Mouse (Mus musculus) CH12.LX (cell line): ENCODE results near the gene Med15. TPM values are rescaled to one million over a fixed set of nuclear protein-coding genes. Genes with fewer than 3 reads are reported as not detected.

ENCODE experiments used
- DNase-seq: peaks from one replicate; pipeline ENCODE4 v3.0.0-alpha.2; 2013; ENCODE audit errors: extremely low read depth
- H3K27ac ChIP-seq: 2 replicates; pipeline ENCODE4 v1.5.1; 2012; ENCODE audit warnings: low read depth, mild to moderate bottlenecking, control low read depth, moderate library complexity; ENCODE audit not compliant: insufficient read depth
- H3K27me3 ChIP-seq: replicated peaks from 2 replicates; pipeline ENCODE3; 2012; ENCODE audit warnings: inconsistent platforms
- H3K36me3 ChIP-seq, 2 experiments: replicated peaks in 1 of 2; 2 replicates each; pipeline versions ENCODE3 to v1.6.1; 2012; ENCODE audit warnings: inconsistent platforms in 1 of 2, low read length in 1 of 2, mild to moderate bottlenecking in 1 of 2, mixed read lengths in 1 of 2, moderate library complexity in 1 of 2; ENCODE audit not compliant: control insufficient read depth in 1 of 2, insufficient read depth in 1 of 2
- H3K4me1 ChIP-seq, 2 experiments: 2 replicates each; pipeline ENCODE4 v1.6.1; 2012; ENCODE audit warnings: inconsistent platforms in 1 of 2, moderate library complexity in 1 of 2; ENCODE audit not compliant: insufficient read depth in 2 of 2, control insufficient read depth in 1 of 2
- H3K4me2 ChIP-seq: 2 replicates; pipeline ENCODE4 v1.6.1; 2012; ENCODE audit warnings: low read depth, mild to moderate bottlenecking, control low read depth; ENCODE audit not compliant: poor library complexity, insufficient read depth, severe bottlenecking
- H3K4me3 ChIP-seq, 3 experiments: fragments of 150-350 bp in 1 of 3; sonication (generic) in 1 of 3; replicated peaks in 1 of 3; 2 replicates each; pipeline versions ENCODE3 to v1.5.1; 2011 to 2012; ENCODE audit warnings: low read depth in 2 of 3, low read length in 2 of 3, mild to moderate bottlenecking in 2 of 3, moderate library complexity in 2 of 3, control low read depth in 1 of 3, improper control_type of control experiment in 1 of 3, inconsistent platforms in 1 of 3, mixed read lengths in 1 of 3; ENCODE audit not compliant: poor library complexity in 1 of 3
- H3K79me2 ChIP-seq: replicated peaks from 2 replicates; pipeline ENCODE4 v1.6.1; 2012; ENCODE audit warnings: mild to moderate bottlenecking, moderate library complexity; ENCODE audit not compliant: control insufficient read depth, poor library complexity, insufficient read depth, severe bottlenecking; ENCODE audit errors: extremely low read depth
- H3K9ac ChIP-seq: 2 replicates; pipeline ENCODE4 v1.6.1; 2012; ENCODE audit warnings: low read depth, mild to moderate bottlenecking, control low read depth, moderate library complexity; ENCODE audit not compliant: insufficient read depth
- H3K9me3 ChIP-seq: replicated peaks from 2 replicates; pipeline ENCODE3; 2012; ENCODE audit warnings: low read length, inconsistent platforms, mixed read lengths
- BHLHE40 ChIP-seq: IDR thresholded peaks from 2 replicates; pipeline ENCODE4 v1.6.1; 2011; ENCODE audit warnings: mild to moderate bottlenecking, low read depth, low read length, improper control_type of control experiment
- CTCF ChIP-seq, 2 experiments: IDR thresholded peaks in 1 of 2; conservative IDR thresholded peaks in 1 of 2; 2 replicates each; pipeline ENCODE4 v1.5.1; 2011 to 2012; ENCODE audit warnings: low read depth in 2 of 2, low read length in 2 of 2, improper control_type of control experiment in 1 of 2, inconsistent platforms in 1 of 2, mild to moderate bottlenecking in 1 of 2, moderate library complexity in 1 of 2
- E2F4 ChIP-seq: IDR thresholded peaks from 2 replicates; pipeline ENCODE4 v1.6.1; 2011; ENCODE audit warnings: low read depth, low read length, improper control_type of control experiment; ENCODE audit not compliant: insufficient replicate concordance
- GABPA ChIP-seq: IDR thresholded peaks from 2 replicates; pipeline ENCODE4 v1.6.1; 2012; ENCODE audit warnings: low read depth, low read length, improper control_type of control experiment, inconsistent platforms; ENCODE audit not compliant: insufficient replicate concordance
- HCFC1 ChIP-seq: IDR thresholded peaks from 2 replicates; pipeline ENCODE4 v1.6.1; 2012; ENCODE audit warnings: low read depth, mild to moderate bottlenecking, inconsistent platforms, low read length, improper control_type of control experiment
- JUND ChIP-seq: conservative IDR thresholded peaks from 2 replicates; pipeline ENCODE4 v1.6.1; 2011; ENCODE audit warnings: low read depth, low read length, improper control_type of control experiment
- KAT2A ChIP-seq: IDR thresholded peaks from 2 replicates; pipeline ENCODE4 v1.6.1; 2012; ENCODE audit warnings: low read length, improper control_type of control experiment, inconsistent platforms; ENCODE audit not compliant: insufficient replicate concordance
- MAFK ChIP-seq: IDR thresholded peaks from 2 replicates; pipeline ENCODE4 v1.6.1; 2011; ENCODE audit warnings: low read length, improper control_type of control experiment; ENCODE audit not compliant: insufficient replicate concordance
- MXI1 ChIP-seq: IDR thresholded peaks from 2 replicates; pipeline ENCODE4 v1.6.1; 2011; ENCODE audit warnings: mild to moderate bottlenecking, low read depth, low read length, improper control_type of control experiment
- NRF1 ChIP-seq: IDR thresholded peaks from 2 replicates; pipeline ENCODE4 v1.6.1; 2014; ENCODE audit warnings: low read depth, mild to moderate bottlenecking, inconsistent platforms, low read length, improper control_type of control experiment, moderate library complexity
- SIN3A ChIP-seq: IDR thresholded peaks from 2 replicates; pipeline ENCODE4 v1.6.1; 2012; ENCODE audit warnings: low read length, improper control_type of control experiment, inconsistent platforms
- SMC3 ChIP-seq: IDR thresholded peaks from 2 replicates; pipeline ENCODE4 v1.6.1; 2011; ENCODE audit warnings: low read depth, low read length, improper control_type of control experiment
- TBP ChIP-seq: conservative IDR thresholded peaks from 2 replicates; pipeline ENCODE4 v1.6.1; 2011; ENCODE audit warnings: low read depth, low read length, improper control_type of control experiment
- UBTF ChIP-seq: IDR thresholded peaks from 2 replicates; pipeline ENCODE4 v1.6.1; 2012; ENCODE audit warnings: low read depth, mild to moderate bottlenecking, inconsistent platforms, low read length, improper control_type of control experiment, moderate library complexity
- USF2 ChIP-seq: conservative IDR thresholded peaks from 2 replicates; pipeline ENCODE4 v1.6.1; 2011; ENCODE audit warnings: low read depth, low read length, improper control_type of control experiment
- dilution Hi-C: fragments of 300-500 bp; cut with MboI; formaldehyde crosslinking; loops from 2 replicates; pipeline ENCODE4 v1.14.3; 2020; ENCODE audit warnings: low sequenced_read_pairs; ENCODE audit not compliant: extremely low pct_unique_long_range_greater_than_20kb, extremely low pct_ligation_motif_present
- in situ Hi-C: fragments of 300-500 bp; cut with MboI; formaldehyde crosslinking; loops from 3 replicates; pipeline ENCODE4 v1.14.3; 2019; ENCODE audit warnings: low sequenced_read_pairs, low pct_ligation_motif_present, low pct_unique_long_range_greater_than_20kb, mixed read lengths
- polyA plus RNA-seq: library from polyadenylated mRNA; unstranded; fragments of >175 nt; gene quantifications from 2 replicates; pipeline ENCODE4 v1.2.1, GENCODE M21; 2012; ENCODE audit warnings: low read depth; ENCODE audit not compliant: insufficient read length
- total RNA-seq, 2 experiments: library from RNA; depleted of rRNA; stranded (reverse); fragments of 300-350 nt in 1 of 2; fragments of >200 nt in 1 of 2; gene quantifications; 2 replicates each; pipeline ENCODE4 v1.2.3; 2012 to 2014

The Med15 gene
- total and polyA plus RNA-seq, 3 experiments: 20.1 to 78.1 (median 42.6) TPM

GRCm38 (mm10) chr16:17761074-17761473 is 28.4 kb upstream of the Med15 start:
- no peaks in the 10 kb centered on the region for H3K36me3 ChIP-seq
- no peaks in the 10 kb centered on the region for H3K4me1 ChIP-seq
- H3K27me3 ChIP-seq: peaks cover 9% of the 10 kb centered on the region
- H3K4me3 ChIP-seq: no peak overlapping the region
- no peak for TF ChIP-seq JUND
- no peak for TF ChIP-seq BHLHE40
- no peak for TF ChIP-seq UBTF
- TF ChIP-seq GABPA: no peak
- TF ChIP-seq E2F4: no peak
- no peak for TF ChIP-seq USF2
- no peak for TF ChIP-seq HCFC1
- TF ChIP-seq KAT2A: no peak
- TF ChIP-seq SIN3A: no peak
- TF ChIP-seq TBP: no peak
- TF ChIP-seq MAFK: no peak
- no peak for TF ChIP-seq NRF1
- dilution Hi-C loops (no loop called here), in situ Hi-C loops (no loop called here)
- no peak overlapping the region for H3K9ac ChIP-seq
- DNase-seq: no peak
- no peak overlapping the region for H3K4me2 ChIP-seq
- H3K79me2 ChIP-seq: no peaks in the 10 kb centered on the region
- peaks cover 11% of the 10 kb centered on the region for H3K9me3 ChIP-seq
- no peak overlapping the region for H3K27ac ChIP-seq

GRCm38 (mm10) chr16:17760657-17761056 is 28.0 kb upstream of the Med15 start:
- H3K36me3 ChIP-seq: no peaks in the 10 kb centered on the region
- H3K27ac ChIP-seq: no peak overlapping the region
- H3K79me2 ChIP-seq: no peaks in the 10 kb centered on the region
- dilution Hi-C loops: no loop called here
- H3K4me2 ChIP-seq: no peak overlapping the region
- no peak overlapping the region for H3K4me3 ChIP-seq
- peaks cover 13% of the 10 kb centered on the region for H3K9me3 ChIP-seq
- H3K4me1 ChIP-seq: no peaks in the 10 kb centered on the region
- in situ Hi-C loops: no loop called here
- no peak overlapping the region for H3K9ac ChIP-seq
- H3K27me3 ChIP-seq: peaks cover 9% of the 10 kb centered on the region
- peak; percentile 11 for DNase-seq
- TF ChIP-seq CTCF (conservative IDR thresholded peaks at IDR 0.05 in 1 of 2, IDR thresholded peaks at IDR 0.05 in 1 of 2; ENCODE audit: low read depth in 2 of 2, low read length in 2 of 2): peak; percentile 27 to 56; a peak in 3 of 4 replicates
- TF ChIP-seq NRF1: no peak
- no peak for TF ChIP-seq HCFC1
- peak; percentile 31 for TF ChIP-seq SMC3
- no peak for TF ChIP-seq MXI1
